Mouse (Mus musculus) embryonic facial prominence, embryonic 10.5 days (tissue): ENCODE data around the gene Mgme1. TPM values are rescaled to one million over a fixed set of nuclear protein-coding genes. Genes with fewer than 3 reads are reported as not detected.

Experiments
- DNase-seq: peaks from one replicate; pipeline ENCODE4 v3.0.0-alpha.2; 2017; ENCODE audit warnings: low spot score
- H3K27ac ChIP-seq: fragments of 300-500 bp; sonication (generic); replicated peaks from 2 replicates; pipeline ENCODE4 v1.5.1; 2016; ENCODE audit warnings: mild to moderate bottlenecking
- H3K27me3 ChIP-seq: fragments of 300-500 bp; sonication (generic); replicated peaks from 2 replicates; pipeline ENCODE4 v1.6.1; 2016; ENCODE audit warnings: low read depth, mild to moderate bottlenecking; ENCODE audit not compliant: poor library complexity, severe bottlenecking
- H3K36me3 ChIP-seq: fragments of 300-500 bp; sonication (generic); replicated peaks from 2 replicates; pipeline ENCODE4 v1.6.1; 2016; ENCODE audit warnings: mild to moderate bottlenecking, moderate library complexity
- H3K4me1 ChIP-seq: fragments of 300-500 bp; sonication (generic); 2 replicates; pipeline ENCODE4 v1.6.1; 2016
- H3K4me3 ChIP-seq: fragments of 300-500 bp; sonication (generic); 2 replicates; pipeline ENCODE4 v1.5.1; 2016; ENCODE audit warnings: mild to moderate bottlenecking, moderate library complexity
- H3K9me3 ChIP-seq: fragments of 300-500 bp; sonication (generic); 2 replicates; pipeline ENCODE4 v1.6.1; 2016; ENCODE audit warnings: mild to moderate bottlenecking
- WGBS: fragments of 180-500 bp; shearing (Covaris S2); methylation state at CpG from one replicate; pipeline ENCODE4 v1.1.7; 2016; 5-methylcytosine and 5-hydroxymethylcytosine counted together
- polyA plus RNA-seq: library from polyadenylated mRNA; unstranded; fragments of >200 nt; fragmentation: Nextera tagmentation; extraction: Ambion mirVana; gene quantifications from 2 replicates; pipeline ENCODE4 v1.2.1, GENCODE M21; 2016

Gene Mgme1
- polyA plus RNA-seq, 1 experiment from 2014 or later: 23.2 TPM

- no peak overlapping the region for H3K27ac ChIP-seq
- no peaks in the 10 kb centered on the region for H3K9me3 ChIP-seq
- 0 out of 2 replicates have a peak, but pooled peaks cover 3% of the 10 kb centered on the region for H3K4me1 ChIP-seq
- no peak overlapping the region for H3K4me3 ChIP-seq
- WGBS: 85% methylated on average over 11 of the region's 11 CpGs
- DNase-seq: no peak
- no peaks in the 10 kb centered on the region for H3K27me3 ChIP-seq
- no peaks in the 10 kb centered on the region for H3K36me3 ChIP-seq
These were observed 21.3 kb downstream of the Mgme1 start for GRCm38 (mm10) chr2:144291600-144292305.

- WGBS: 76% methylated on average over 9 of the region's 9 CpGs
These were observed 24.8 kb downstream of the Mgme1 start for GRCm38 (mm10) chr2:144295145-144295735.

GRCm38 (mm10) chr2:144299749-144300669, 29.5 kb downstream of the Mgme1 start:
- H3K36me3 ChIP-seq: no peaks in the 10 kb centered on the region
- 82% methylated on average over 9 of the region's 9 CpGs for WGBS
- H3K27ac ChIP-seq: no peak overlapping the region
- no peak overlapping the region for H3K4me3 ChIP-seq
- no peaks in the 10 kb centered on the region for H3K4me1 ChIP-seq
- DNase-seq: no peak
- no peaks in the 10 kb centered on the region for H3K27me3 ChIP-seq
- H3K9me3 ChIP-seq: no peaks in the 10 kb centered on the region

More at GRCm38 (mm10) chr2:144295145-144295735, 24.8 kb downstream of the Mgme1 start:
- no peaks in the 10 kb centered on the region for H3K36me3 ChIP-seq
- DNase-seq: no peak
- no peaks in the 10 kb centered on the region for H3K27me3 ChIP-seq
- H3K9me3 ChIP-seq: no peaks in the 10 kb centered on the region
- H3K4me1 ChIP-seq: no peaks in the 10 kb centered on the region
- H3K4me3 ChIP-seq: no peak overlapping the region
- H3K27ac ChIP-seq: no peak overlapping the region

GRCm38 (mm10) chr2:144301101-144301500, 30.6 kb downstream of the Mgme1 start:
- Histone ChIP-seq H3K9me3 (no peaks in the 10 kb centered on the region), H3K4me1 (0 out of 2 replicates have a peak, but pooled peaks cover 3% of the 10 kb centered on the region), H3K27ac (no peak overlapping the region), H3K4me3 (no peak overlapping the region), H3K27me3 (no peaks in the 10 kb centered on the region), H3K36me3 (no peaks in the 10 kb centered on the region)
- WGBS: 98% methylated on average over 11 of the region's 11 CpGs
- DNase-seq: no peak

- WGBS: 66% methylated on average over 18 of the region's 18 CpGs
- no peaks in the 10 kb centered on the region for H3K9me3 ChIP-seq
- H3K36me3 ChIP-seq: no peaks in the 10 kb centered on the region
- H3K4me3 ChIP-seq: no peak overlapping the region
- H3K27me3 ChIP-seq: no peaks in the 10 kb centered on the region
- no peak overlapping the region for H3K27ac ChIP-seq
- no peak for DNase-seq
- H3K4me1 ChIP-seq: peaks cover 15% of the 10 kb centered on the region
These were observed 35.3 kb downstream of the Mgme1 start for GRCm38 (mm10) chr2:144305721-144306294.

GRCm38 (mm10) chr2:144308561-144308960, 38.1 kb downstream of the Mgme1 start:
- 67% methylated on average over 8 of the region's 8 CpGs for WGBS
- Histone ChIP-seq H3K27me3 (no peaks in the 10 kb centered on the region), H3K4me1 (peaks cover 15% of the 10 kb centered on the region), H3K36me3 (no peaks in the 10 kb centered on the region), H3K9me3 (no peaks in the 10 kb centered on the region), H3K27ac (no peak overlapping the region), H3K4me3 (no peak overlapping the region)
- DNase-seq: no peak

- DNase-seq: no peak
- Histone ChIP-seq H3K36me3 (no peaks in the 10 kb centered on the region), H3K27ac (peak overlapping the region; percentile 48), H3K27me3 (no peaks in the 10 kb centered on the region), H3K4me1 (peaks cover 15% of the 10 kb centered on the region), H3K4me3 (no peak overlapping the region), H3K9me3 (no peaks in the 10 kb centered on the region)
- 16% methylated on average over 5 of the region's 5 CpGs for WGBS
These were observed 39.8 kb downstream of the Mgme1 start for GRCm38 (mm10) chr2:144310273-144310672.

GRCm38 (mm10) chr2:144311372-144311771, 40.9 kb downstream of the Mgme1 start:
- Histone ChIP-seq H3K4me1 (peaks cover 12% of the 10 kb centered on the region), H3K27ac (no peak overlapping the region), H3K9me3 (no peaks in the 10 kb centered on the region), H3K27me3 (no peaks in the 10 kb centered on the region), H3K36me3 (no peaks in the 10 kb centered on the region), H3K4me3 (no peak overlapping the region)
- DNase-seq: no peak
- 80% methylated on average over 2 of the region's 2 CpGs for WGBS

GRCm38 (mm10) chr2:144324218-144324617, 53.8 kb downstream of the Mgme1 start:
- H3K4me1 ChIP-seq: peaks cover under 1% of the 10 kb centered on the region; the same call in 1 of the 2 replicates
- no peaks in the 10 kb centered on the region for H3K36me3 ChIP-seq
- 75% methylated on average over 3 of the region's 3 CpGs for WGBS
- no peak overlapping the region for H3K27ac ChIP-seq
- H3K27me3 ChIP-seq: peaks cover 29% of the 10 kb centered on the region
- no peaks in the 10 kb centered on the region for H3K9me3 ChIP-seq
- no peak overlapping the region for H3K4me3 ChIP-seq
- DNase-seq: no peak

GRCm38 (mm10) chr2:144329451-144329850, 59.0 kb downstream of the Mgme1 start:
- Histone ChIP-seq H3K9me3 (no peaks in the 10 kb centered on the region), H3K36me3 (no peaks in the 10 kb centered on the region), H3K27ac (no peak overlapping the region), H3K4me1 (peaks cover 38% of the 10 kb centered on the region), H3K27me3 (peaks cover 82% of the 10 kb centered on the region), H3K4me3 (peak overlapping the region; percentile 62)
- WGBS: 2% methylated on average over 10 of the region's 10 CpGs
- DNase-seq: peak; percentile 13

GRCm38 (mm10) chr2:144329937-144330336, 59.5 kb downstream of the Mgme1 start:
- DNase-seq: no peak
- H3K4me1 ChIP-seq: peaks cover 38% of the 10 kb centered on the region
- H3K27me3 ChIP-seq: peaks cover 87% of the 10 kb centered on the region
- WGBS: 2% methylated on average over 10 of the region's 10 CpGs
- H3K4me3 ChIP-seq: peak overlapping the region; percentile 62
- no peaks in the 10 kb centered on the region for H3K9me3 ChIP-seq
- no peak overlapping the region for H3K27ac ChIP-seq
- no peaks in the 10 kb centered on the region for H3K36me3 ChIP-seq

GRCm38 (mm10) chr2:144330352-144330959, 60.0 kb downstream of the Mgme1 start:
- no peak overlapping the region for H3K27ac ChIP-seq
- DNase-seq: peak; percentile 65
- WGBS: 1% methylated on average over 41 of the region's 41 CpGs
- peak overlapping the region; percentile 62 for H3K4me3 ChIP-seq
- H3K36me3 ChIP-seq: no peaks in the 10 kb centered on the region
- H3K9me3 ChIP-seq: no peaks in the 10 kb centered on the region
- peaks cover 92% of the 10 kb centered on the region for H3K27me3 ChIP-seq
- peaks cover 38% of the 10 kb centered on the region for H3K4me1 ChIP-seq
